Mouse (Mus musculus): ENCODE measurements around the gene Comtd1. TPM values are rescaled to one million over a fixed set of nuclear protein-coding genes. Genes with fewer than 3 reads are reported as not detected.

Comtd1 gene
- polyA plus RNA-seq, 1 experiment from 2014 or later, result 16.6 TPM

- H3K27me3 ChIP-seq (ENCODE audit: poor library complexity, severe bottlenecking), result no peaks in the 10 kb centered on the region; the same call in 1 of the 2 replicates
- no peak overlapping the region for H3K27ac ChIP-seq
- H3K4me3 ChIP-seq, result no peak overlapping the region
- 86% methylated on average over 24 of the region's 24 CpGs for WGBS
- peaks cover 14% of the 10 kb centered on the region for H3K36me3 ChIP-seq (replicated peaks)
- H3K9me3 ChIP-seq, result no peaks in the 10 kb centered on the region
- DNase-seq (ENCODE audit: extremely low spot score, low spot score), result no peak
- peaks cover 55% of the 10 kb centered on the region for H3K4me1 ChIP-seq
Observed at GRCm38 (mm10) chr14:21850419-21851127, 1.8 kb upstream of the Comtd1 start.

- no peak for DNase-seq (ENCODE audit: extremely low spot score, low spot score)
- WGBS, result 88% methylated on average over 13 of the region's 13 CpGs
Observed at GRCm38 (mm10) chr14:21849524-21850418, 994 bp upstream of the Comtd1 start.

DNA sequence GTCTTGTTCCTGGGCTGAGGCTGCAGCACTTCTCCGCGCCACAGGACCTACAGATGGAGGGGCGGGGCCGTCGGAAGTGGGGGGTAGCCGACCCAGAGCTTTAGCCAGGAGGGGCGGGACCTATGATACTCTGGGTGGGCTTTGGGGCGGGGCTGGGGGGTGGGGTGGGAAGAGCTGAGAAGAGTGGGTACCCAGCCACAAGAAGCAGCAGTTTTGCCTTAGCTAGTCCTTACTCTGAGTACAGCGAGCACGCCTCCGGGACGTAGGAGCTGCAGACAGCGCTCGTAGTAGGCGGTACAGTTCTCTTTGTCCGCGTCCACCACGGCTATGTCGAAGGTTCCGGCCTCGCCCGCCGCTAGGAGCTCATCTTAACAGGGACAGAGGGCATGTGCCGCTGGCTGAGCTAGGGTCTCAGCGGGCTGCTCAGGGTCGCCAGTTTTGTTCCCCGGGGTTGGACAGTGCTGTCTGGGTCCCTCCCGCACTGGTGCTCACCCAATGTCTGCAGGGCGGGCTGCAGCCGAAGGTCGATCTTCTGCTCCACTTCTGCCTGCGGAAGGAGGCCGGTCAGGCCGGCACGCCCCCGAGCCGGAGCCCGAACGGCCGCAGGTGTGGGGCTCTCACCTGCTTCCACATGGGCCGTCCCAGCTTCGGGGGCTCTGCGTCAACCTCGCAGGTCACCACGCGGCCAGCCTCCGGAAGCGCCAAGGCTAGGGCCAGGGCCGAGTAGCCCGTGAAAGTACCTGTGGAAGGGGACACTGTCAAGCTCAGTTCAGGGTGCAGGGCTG lies 1.2 kb downstream of the Comtd1 start:
- Histone ChIP-seq H3K4me3 (peak overlapping the region; percentile 65), H3K27me3 (ENCODE audit: poor library complexity, severe bottlenecking) (no peaks in the 10 kb centered on the region; the same call in 1 of the 2 replicates), H3K4me1 (peaks cover 37% of the 10 kb centered on the region), H3K9me3 (no peaks in the 10 kb centered on the region), H3K27ac (peak overlapping the region; percentile 85), H3K36me3 (replicated peaks) (peaks cover 44% of the 10 kb centered on the region)
- under 1% methylated on average over 50 of the region's 50 CpGs for WGBS
- peak; percentile 78 for DNase-seq (ENCODE audit: extremely low spot score, low spot score)

More at GRCm38 (mm10) chr14:21849524-21850418, 994 bp upstream of the Comtd1 start:
- Histone ChIP-seq H3K36me3 (replicated peaks) (peaks cover 22% of the 10 kb centered on the region), H3K27ac (0 out of 2 replicates have a peak overlapping the region, but pooled peaks have one; percentile 46), H3K9me3 (no peaks in the 10 kb centered on the region), H3K4me3 (no peak overlapping the region), H3K4me1 (peaks cover 52% of the 10 kb centered on the region), H3K27me3 (ENCODE audit: poor library complexity, severe bottlenecking) (no peaks in the 10 kb centered on the region; the same call in 1 of the 2 replicates)

GRCm38 (mm10) chr14:21846827-21847380 lies 1.9 kb downstream of the Comtd1 start:
- H3K4me3 ChIP-seq, result peak overlapping the region; percentile 65
- H3K9me3 ChIP-seq, result no peaks in the 10 kb centered on the region
- peaks cover 51% of the 10 kb centered on the region for H3K36me3 ChIP-seq (replicated peaks)
- H3K27me3 ChIP-seq (ENCODE audit: poor library complexity, severe bottlenecking), result no peaks in the 10 kb centered on the region; the same call in 1 of the 2 replicates
- 21% methylated on average over 10 of the region's 10 CpGs for WGBS
- DNase-seq (ENCODE audit: extremely low spot score, low spot score), result no peak
- H3K27ac ChIP-seq, result peak overlapping the region; percentile 85
- peaks cover 32% of the 10 kb centered on the region for H3K4me1 ChIP-seq

- Histone ChIP-seq H3K9me3 (no peaks in the 10 kb centered on the region), H3K27me3 (ENCODE audit: poor library complexity, severe bottlenecking) (no peaks in the 10 kb centered on the region), H3K36me3 (replicated peaks) (peaks cover 87% of the 10 kb centered on the region), H3K27ac (no peak overlapping the region), H3K4me3 (no peak overlapping the region), H3K4me1 (peaks cover 22% of the 10 kb centered on the region)
- no peak for DNase-seq (ENCODE audit: extremely low spot score, low spot score)
- 90% methylated on average over 6 of the region's 6 CpGs for WGBS
Observed at GRCm38 (mm10) chr14:21843263-21843662, 5.5 kb downstream of the Comtd1 start.

DNA sequence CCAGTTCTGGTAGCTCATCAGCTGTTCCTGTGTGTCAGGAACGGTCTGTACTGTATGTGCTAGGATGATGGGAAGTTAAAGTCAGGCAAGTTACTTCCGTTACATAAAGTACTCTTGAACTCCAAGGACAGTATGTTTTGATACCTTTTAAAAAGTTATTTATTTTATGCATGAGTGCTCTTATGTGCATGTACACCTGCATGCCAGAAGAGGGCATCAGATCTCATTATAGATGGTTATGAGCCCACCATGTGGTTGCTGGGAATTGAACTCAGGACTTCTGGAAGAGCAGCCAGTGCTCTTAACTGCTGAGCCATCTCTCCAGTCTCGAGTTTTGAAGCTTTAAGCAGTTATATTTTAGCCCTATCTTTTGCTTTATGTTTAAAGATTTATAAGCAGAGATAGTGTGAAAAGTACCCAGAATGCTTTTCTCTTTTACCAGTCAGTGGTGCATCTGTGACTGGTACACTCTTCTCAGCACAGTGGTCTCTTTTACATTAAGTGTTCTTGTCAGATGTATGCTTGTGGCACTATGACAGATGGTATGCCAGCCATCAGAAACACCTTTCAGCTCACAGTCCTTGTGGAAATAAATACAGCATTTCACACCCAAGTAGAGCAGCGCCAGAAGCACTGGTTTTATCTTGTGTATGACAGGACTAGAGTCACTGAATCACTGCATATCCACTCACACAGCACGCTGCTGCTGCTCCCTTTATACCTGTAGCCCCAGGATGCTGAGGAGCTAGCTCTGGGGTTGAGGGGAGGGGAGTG lies 6.8 kb downstream of the Comtd1 start:
- Histone ChIP-seq H3K27ac (no peak overlapping the region), H3K9me3 (no peaks in the 10 kb centered on the region), H3K27me3 (ENCODE audit: poor library complexity, severe bottlenecking) (no peaks in the 10 kb centered on the region), H3K36me3 (replicated peaks) (peaks cover 100% of the 10 kb centered on the region), H3K4me3 (no peak overlapping the region), H3K4me1 (peaks cover 9% of the 10 kb centered on the region)
- WGBS, result 92% methylated on average over 5 of the region's 5 CpGs
- no peak for DNase-seq (ENCODE audit: extremely low spot score, low spot score)

GRCm38 (mm10) chr14:21838336-21839017 lies 10.3 kb downstream of the Comtd1 start:
- no peak overlapping the region for H3K27ac ChIP-seq
- H3K36me3 ChIP-seq (replicated peaks), result peaks cover 99% of the 10 kb centered on the region
- no peak for DNase-seq (ENCODE audit: extremely low spot score, low spot score)
- 94% methylated on average over 8 of the region's 8 CpGs for WGBS
- no peaks in the 10 kb centered on the region for H3K27me3 ChIP-seq (ENCODE audit: poor library complexity, severe bottlenecking)
- H3K4me3 ChIP-seq, result no peak overlapping the region
- no peaks in the 10 kb centered on the region for H3K9me3 ChIP-seq
- H3K4me1 ChIP-seq, result peaks cover 2% of the 10 kb centered on the region

DNA sequence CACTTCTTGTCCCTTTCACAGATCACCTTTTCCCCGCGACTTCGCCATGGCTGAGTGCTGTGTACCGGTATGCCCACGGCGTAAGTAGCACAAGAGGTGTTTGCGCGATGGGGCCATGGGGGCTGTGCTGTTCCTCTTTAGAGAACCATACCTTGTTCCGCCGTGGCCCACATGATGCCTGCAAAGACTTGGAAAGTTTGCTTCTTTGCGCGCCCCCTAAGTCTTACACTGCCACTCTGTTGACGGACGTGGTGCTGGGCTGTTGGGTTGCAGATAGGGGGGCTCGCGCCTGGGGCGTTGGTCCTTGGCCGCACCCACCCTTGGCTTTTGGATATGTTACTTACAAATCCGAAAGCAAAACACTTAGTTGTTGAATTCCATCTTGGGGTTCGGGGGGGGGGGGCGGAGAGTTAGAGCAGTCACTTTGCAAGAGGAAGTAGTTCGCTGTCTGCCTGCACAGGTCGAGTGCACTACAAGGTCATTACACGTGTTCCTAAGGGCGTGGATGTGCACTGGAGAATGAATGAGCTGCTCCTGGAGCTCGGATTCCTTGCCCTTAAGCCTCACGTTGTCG lies 16.9 kb downstream of the Comtd1 start:
- H3K4me3 ChIP-seq, result peak overlapping the region; percentile 97
- H3K36me3 ChIP-seq (replicated peaks), result peaks cover 39% of the 10 kb centered on the region
- no peaks in the 10 kb centered on the region for H3K9me3 ChIP-seq
- H3K27me3 ChIP-seq (ENCODE audit: poor library complexity, severe bottlenecking), result no peaks in the 10 kb centered on the region
- no peak for DNase-seq (ENCODE audit: extremely low spot score, low spot score)
- H3K4me1 ChIP-seq, result peaks cover 26% of the 10 kb centered on the region
- H3K27ac ChIP-seq, result peak overlapping the region; percentile 99
- under 1% methylated on average over 28 of the region's 28 CpGs for WGBS

- DNase-seq (ENCODE audit: extremely low spot score, low spot score), result peak; percentile 97
- Histone ChIP-seq H3K4me1 (peaks cover 26% of the 10 kb centered on the region), H3K27ac (peak overlapping the region; percentile 99), H3K36me3 (replicated peaks) (peaks cover 32% of the 10 kb centered on the region), H3K9me3 (no peaks in the 10 kb centered on the region), H3K27me3 (ENCODE audit: poor library complexity, severe bottlenecking) (no peaks in the 10 kb centered on the region), H3K4me3 (peak overlapping the region; percentile 97)
- WGBS, result under 1% methylated on average over 73 of the region's 73 CpGs
Observed at GRCm38 (mm10) chr14:21830876-21831767, 17.7 kb downstream of the Comtd1 start.

- H3K4me3 ChIP-seq, result no peak overlapping the region
- 89% methylated on average over 9 of the region's 9 CpGs for WGBS
- H3K9me3 ChIP-seq, result no peaks in the 10 kb centered on the region
- H3K27me3 ChIP-seq (ENCODE audit: poor library complexity, severe bottlenecking), result no peaks in the 10 kb centered on the region
- no peak for DNase-seq (ENCODE audit: extremely low spot score, low spot score)
- H3K4me1 ChIP-seq, result peaks cover 13% of the 10 kb centered on the region
- H3K36me3 ChIP-seq (replicated peaks), result no peaks in the 10 kb centered on the region
- H3K27ac ChIP-seq, result no peak overlapping the region
Observed at GRCm38 (mm10) chr14:21825786-21826491, 22.8 kb downstream of the Comtd1 start.

Measured in forebrain, embryonic 10.5 days (tissue).